Mouse (Mus musculus) fat pad, adult 2 months (tissue): ENCODE measurements around the gene Timp2.

Source experiments
- DNase-seq: peaks from one replicate; pipeline ENCODE4 v3.0.0-alpha.2; 2011; ENCODE audit warnings: low read depth, low spot score; ENCODE audit errors: extremely low read depth

The Timp2 gene

GRCm38 (mm10) chr11:118295026-118295425, 60.5 kb downstream of the Timp2 start:
- no peak for DNase-seq

- no peak for DNase-seq
These were observed 62.9 kb downstream of the Timp2 start for GRCm38 (mm10) chr11:118292671-118293070.

- DNase-seq: peak; percentile 95
These were observed 65.3 kb downstream of the Timp2 start, which contains the start of gene Usp36 for GRCm38 (mm10) chr11:118289999-118290889. Gene Usp36 (minus strand): TSS chr11:118290244.

GRCm38 (mm10) chr11:118289562-118289961, 66.0 kb downstream of the Timp2 start:
- no peak for DNase-seq

GRCm38 (mm10) chr11:118289037-118289511, 66.5 kb downstream of the Timp2 start:
- DNase-seq: no peak

GRCm38 (mm10) chr11:118287573-118287972, 68.0 kb downstream of the Timp2 start:
- no peak for DNase-seq

- DNase-seq: no peak
These were observed 69.1 kb downstream of the Timp2 start for GRCm38 (mm10) chr11:118286434-118286833.

GRCm38 (mm10) chr11:118285791-118286190, 69.7 kb downstream of the Timp2 start:
- DNase-seq: no peak

GRCm38 (mm10) chr11:118280218-118280617, 75.3 kb downstream of the Timp2 start:
- DNase-seq: peak; percentile 56

GRCm38 (mm10) chr11:118276328-118276727, 79.2 kb downstream of the Timp2 start:
- DNase-seq: no peak

- DNase-seq: no peak
These were observed 80.4 kb downstream of the Timp2 start for GRCm38 (mm10) chr11:118275092-118275491.

GRCm38 (mm10) chr11:118269827-118270226, 85.7 kb downstream of the Timp2 start:
- DNase-seq: no peak

- DNase-seq: no peak
These were observed 88.9 kb downstream of the Timp2 start for GRCm38 (mm10) chr11:118266666-118267046.

- no peak for DNase-seq
These were observed 89.4 kb downstream of the Timp2 start for GRCm38 (mm10) chr11:118266044-118266665.

- DNase-seq: no peak
These were observed 89.9 kb downstream of the Timp2 start for GRCm38 (mm10) chr11:118265621-118266020.

- no peak for DNase-seq
These were observed 92.4 kb downstream of the Timp2 start for GRCm38 (mm10) chr11:118263146-118263545.

GRCm38 (mm10) chr11:118260081-118260480, 95.5 kb downstream of the Timp2 start:
- DNase-seq: no peak

- DNase-seq: no peak
These were observed 96.0 kb downstream of the Timp2 start for GRCm38 (mm10) chr11:118259580-118259979.

GRCm38 (mm10) chr11:118256371-118256770, 99.2 kb downstream of the Timp2 start:
- DNase-seq: no peak

- DNase-seq: peak; percentile 62
These were observed 101.2 kb downstream of the Timp2 start for GRCm38 (mm10) chr11:118254159-118254951.

GRCm38 (mm10) chr11:118253447-118254158, 101.9 kb downstream of the Timp2 start:
- DNase-seq: no peak
